Mouse (Mus musculus) forebrain, postnatal 0 days (tissue): ENCODE data around the gene Zp3. TPM values are rescaled to one million over a fixed set of nuclear protein-coding genes. Genes with fewer than 3 reads are reported as not detected.
A peak's percentile ranks its signal among the peaks of the same experiment; 100 is the strongest.

Experiments used
- ATAC-seq: fragments of 200-750 bp; cut with Nextera tagmentation; 2 replicates; pipeline ENCODE4 v1.8.0; 2017; ENCODE audit warnings: mild to moderate bottlenecking, moderate library complexity
- DNase-seq: peaks from one replicate; pipeline ENCODE4 v3.0.0-alpha.2; 2015
- H3K27ac ChIP-seq: fragments of 300-500 bp; sonication (generic); 2 replicates; pipeline ENCODE4 v1.5.1; 2014; ENCODE audit warnings: low read depth, mild to moderate bottlenecking, antibody characterized with exemption, low read length, moderate library complexity, mixed read lengths
- H3K27me3 ChIP-seq: fragments of 300-500 bp; sonication (generic); 2 replicates; pipeline ENCODE4 v1.6.1; 2014; ENCODE audit warnings: mild to moderate bottlenecking, low read length, mixed read lengths; ENCODE audit not compliant: insufficient read depth
- H3K36me3 ChIP-seq: fragments of 300-500 bp; sonication (generic); 2 replicates; pipeline ENCODE4 v1.6.1; 2014; ENCODE audit warnings: mild to moderate bottlenecking, moderate library complexity; ENCODE audit not compliant: insufficient read depth
- H3K4me1 ChIP-seq: fragments of 300-500 bp; sonication (generic); 2 replicates; pipeline ENCODE4 v1.6.1; 2014; ENCODE audit warnings: antibody characterized with exemption; ENCODE audit not compliant: insufficient read depth
- H3K4me2 ChIP-seq: fragments of 300-500 bp; sonication (generic); 2 replicates; pipeline ENCODE4 v1.6.1; 2014; ENCODE audit warnings: low read depth, mild to moderate bottlenecking, moderate library complexity
- H3K4me3 ChIP-seq: fragments of 300-500 bp; sonication (generic); 2 replicates; pipeline ENCODE4 v1.5.1; 2014; ENCODE audit warnings: low read depth, low read length, mixed read lengths
- H3K9ac ChIP-seq: fragments of 300-500 bp; sonication (generic); 2 replicates; pipeline ENCODE4 v1.6.1; 2014; ENCODE audit warnings: mild to moderate bottlenecking
- H3K9me3 ChIP-seq: fragments of 300-500 bp; sonication (generic); 2 replicates; pipeline ENCODE4 v1.6.1; 2016; ENCODE audit warnings: low read length
- CTCF ChIP-seq: sonication (generic); IDR thresholded peaks from 2 replicates; pipeline ENCODE4 v1.5.1; 2016; ENCODE audit warnings: antibody characterized with exemption, control low read depth, low read depth
- WGBS: fragments of 180-500 bp; shearing (Covaris S2); extraction: QIAGEN DNeasy Blood & Tissue Kit; methylation state at CpG from one replicate; pipeline ENCODE4 v1.1.7; 2014; 5-methylcytosine and 5-hydroxymethylcytosine counted together
- polyA plus RNA-seq: library from polyadenylated mRNA; unstranded; fragments of >200 nt; fragmentation: Nextera tagmentation; extraction: Ambion mirVana; gene quantifications from 2 replicates; pipeline ENCODE4 v1.2.1, GENCODE M21; 2015
- total RNA-seq: library from RNA; depleted of rRNA; stranded (reverse); fragments of >200 nt; gene quantifications from 2 replicates; pipeline ENCODE4 v1.2.3, GENCODE M21; 2014

Zp3 gene
- total and polyA plus RNA-seq, 2 experiments from 2014 or later, result 0.14 to 0.23 TPM

- no peak for DNase-seq
- Histone ChIP-seq H3K4me1 (peaks cover 9% of the 10 kb centered on the region), H3K9ac (no peak overlapping the region), H3K4me3 (no peak overlapping the region), H3K9me3 (no peaks in the 10 kb centered on the region), H3K27ac (no peak overlapping the region), H3K4me2 (no peak overlapping the region), H3K36me3 (no peaks in the 10 kb centered on the region), H3K27me3 (no peaks in the 10 kb centered on the region)
- no peak for TF ChIP-seq CTCF
- ATAC-seq, result no peak
- 93% methylated on average over 15 of the region's 15 CpGs for WGBS
These were observed 18.8 kb upstream of the Zp3 start for GRCm38 (mm10) chr5:135960909-135961635.

GRCm38 (mm10) chr5:135962125-135962491 is 17.8 kb upstream of the Zp3 start:
- ATAC-seq (no peak), DNase-seq (no peak)
- peak overlapping the region; percentile 77 for H3K9ac ChIP-seq
- under 1% methylated on average over 11 of the region's 11 CpGs for WGBS
- no peaks in the 10 kb centered on the region for H3K36me3 ChIP-seq
- peaks cover 4% of the 10 kb centered on the region for H3K4me1 ChIP-seq
- peak overlapping the region; percentile 84 for H3K4me2 ChIP-seq
- TF ChIP-seq CTCF, result no peak
- H3K27me3 ChIP-seq, result no peaks in the 10 kb centered on the region
- H3K27ac ChIP-seq, result peak overlapping the region; percentile 80
- peak overlapping the region; percentile 50 for H3K4me3 ChIP-seq
- H3K9me3 ChIP-seq, result no peaks in the 10 kb centered on the region

GRCm38 (mm10) chr5:135962492-135963279 is 17.2 kb upstream of the Zp3 start:
- peak; percentile 51 for TF ChIP-seq CTCF
- peak overlapping the region; percentile 84 for H3K4me2 ChIP-seq
- peak overlapping the region; percentile 50 for H3K4me3 ChIP-seq
- peak overlapping the region; percentile 91 for H3K27ac ChIP-seq
- peak overlapping the region; percentile 77 for H3K9ac ChIP-seq
- ATAC-seq (peak; percentile 96), DNase-seq (peak; percentile 99)
- H3K9me3 ChIP-seq, result no peaks in the 10 kb centered on the region
- under 1% methylated on average over 64 of the region's 64 CpGs for WGBS
- no peaks in the 10 kb centered on the region for H3K27me3 ChIP-seq
- H3K4me1 ChIP-seq, result peaks cover 4% of the 10 kb centered on the region
- H3K36me3 ChIP-seq, result no peaks in the 10 kb centered on the region

GRCm38 (mm10) chr5:135963280-135963627 is 16.6 kb upstream of the Zp3 start:
- H3K4me2 ChIP-seq, result peak overlapping the region; percentile 84
- no peak for TF ChIP-seq CTCF
- H3K9ac ChIP-seq, result peak overlapping the region; percentile 77
- peak overlapping the region; percentile 50 for H3K4me3 ChIP-seq
- no peaks in the 10 kb centered on the region for H3K36me3 ChIP-seq
- H3K9me3 ChIP-seq, result no peaks in the 10 kb centered on the region
- H3K27ac ChIP-seq, result peak overlapping the region; percentile 91
- H3K27me3 ChIP-seq, result no peaks in the 10 kb centered on the region
- H3K4me1 ChIP-seq, result peaks cover 4% of the 10 kb centered on the region
- 5% methylated on average over 6 of the region's 6 CpGs for WGBS
- peak; percentile 52 for DNase-seq
- no peak for ATAC-seq

- DNase-seq (no peak), ATAC-seq (no peak)
- WGBS, result 13% methylated on average over 24 of the region's 24 CpGs
- Histone ChIP-seq H3K27ac (no peak overlapping the region), H3K4me1 (peaks cover 4% of the 10 kb centered on the region), H3K4me3 (no peak overlapping the region), H3K36me3 (no peaks in the 10 kb centered on the region), H3K9ac (no peak overlapping the region), H3K27me3 (no peaks in the 10 kb centered on the region), H3K9me3 (no peaks in the 10 kb centered on the region), H3K4me2 (peak overlapping the region; percentile 29)
- TF ChIP-seq CTCF, result no peak
These were observed 14.4 kb upstream of the Zp3 start for GRCm38 (mm10) chr5:135965501-135965930.

- Histone ChIP-seq H3K4me2 (no peak overlapping the region), H3K4me1 (peaks cover 2% of the 10 kb centered on the region), H3K9me3 (no peaks in the 10 kb centered on the region), H3K27me3 (no peaks in the 10 kb centered on the region), H3K4me3 (no peak overlapping the region), H3K36me3 (no peaks in the 10 kb centered on the region), H3K9ac (no peak overlapping the region), H3K27ac (no peak overlapping the region)
- TF ChIP-seq CTCF, result 0 out of 2 replicates have a peak, but pooled peaks have one; percentile 27
- 64% methylated on average over 9 of the region's 9 CpGs for WGBS
- no peak for DNase-seq
- no peak for ATAC-seq
These were observed 13.0 kb upstream of the Zp3 start for GRCm38 (mm10) chr5:135966866-135967265.

- Histone ChIP-seq H3K4me2 (no peak overlapping the region), H3K27me3 (no peaks in the 10 kb centered on the region), H3K27ac (no peak overlapping the region), H3K9me3 (no peaks in the 10 kb centered on the region), H3K4me3 (no peak overlapping the region), H3K4me1 (no peaks in the 10 kb centered on the region; the same call in 1 of the 2 replicates), H3K9ac (no peak overlapping the region), H3K36me3 (no peaks in the 10 kb centered on the region)
- ATAC-seq (no peak), DNase-seq (peak; percentile 33)
- WGBS, result 75% methylated on average over 1 of the region's 1 CpGs
- TF ChIP-seq CTCF, result peak; percentile 62
These were observed 11.1 kb upstream of the Zp3 start for GRCm38 (mm10) chr5:135968781-135969180.
